Mouse (Mus musculus) heart, adult 2 months (tissue): ENCODE results near the gene Prap1. TPM values are rescaled to one million over a fixed set of nuclear protein-coding genes. Genes with fewer than 3 reads are reported as not detected.
A peak's percentile ranks its signal among the peaks of the same experiment; 100 is the strongest.

ENCODE experiments used
- DNase-seq, 2 experiments: peaks; one replicate each; pipeline ENCODE4 v3.0.0; 2021
- H3K27ac ChIP-seq: fragments of 200-600 bp; 2 replicates; pipeline ENCODE4 v1.8.1; 2022
- H3K27me3 ChIP-seq: fragments of 200-500 bp; 2 replicates; pipeline ENCODE4 v1.6.1; 2012; ENCODE audit warnings: mild to moderate bottlenecking, low read length, inconsistent platforms, mixed read lengths; ENCODE audit not compliant: control insufficient read depth, insufficient read depth
- H3K36me3 ChIP-seq: fragments of 200-500 bp; 2 replicates; pipeline ENCODE4 v1.6.1; 2012; ENCODE audit warnings: low read length, inconsistent platforms; ENCODE audit not compliant: control insufficient read depth, insufficient read depth
- H3K4me1 ChIP-seq: fragments of 200-500 bp; 2 replicates; pipeline ENCODE4 v1.6.1; 2011; ENCODE audit warnings: low read length; ENCODE audit not compliant: control insufficient read depth, insufficient read depth
- H3K4me3 ChIP-seq: fragments of 200-600 bp; 2 replicates; pipeline ENCODE4 v1.8.1; 2022
- H3K79me2 ChIP-seq: fragments of 200-500 bp; replicated peaks from 2 replicates; pipeline ENCODE4 v1.6.1; 2012; ENCODE audit warnings: mild to moderate bottlenecking, inconsistent platforms, low read length, moderate library complexity, mixed read lengths; ENCODE audit not compliant: control insufficient read depth, insufficient read depth
- H3K9ac ChIP-seq: fragments of 200-500 bp; 2 replicates; pipeline ENCODE4 v1.6.1; 2012; ENCODE audit warnings: low read depth, mild to moderate bottlenecking, control low read depth, inconsistent platforms, low read length, mixed read lengths
- CTCF ChIP-seq: fragments of 200-600 bp; IDR thresholded peaks from 2 replicates; pipeline ENCODE4 v1.8.1; 2022; ENCODE audit warnings: antibody characterized with exemption, mild to moderate bottlenecking, moderate library complexity
- EP300 ChIP-seq: fragments of 200-500 bp; IDR thresholded peaks from 2 replicates; pipeline ENCODE4 v1.6.1; 2011; ENCODE audit warnings: low read depth, low read length, control low read depth; ENCODE audit not compliant: insufficient read depth
- POLR2A ChIP-seq: fragments of 200-500 bp; IDR thresholded peaks from 2 replicates; pipeline ENCODE4 v1.6.1; 2011; ENCODE audit warnings: mild to moderate bottlenecking, low read depth, low read length, control low read depth; ENCODE audit not compliant: insufficient read depth
- WGBS: fragments of 180-500 bp; shearing (Covaris S2); methylation state at CpG from one replicate; pipeline ENCODE4 v1.1.7; 2018; 5-methylcytosine and 5-hydroxymethylcytosine counted together
- intact Hi-C: fragments of 180-260 bp; cut with DNase I; formaldehyde crosslinking; loops from one replicate; pipeline ENCODE4 v1.15.1; 2025
- polyA plus RNA-seq: library from polyadenylated mRNA; depleted of rRNA; stranded (reverse); fragments of >200 nt; gene quantifications from 2 replicates; pipeline ENCODE4 v1.2.3, GENCODE M21; 2012
- total RNA-seq, 2 experiments: library from RNA; stranded (reverse); gene quantifications; 2 replicates each; pipeline ENCODE4 v1.2.3; 2021

Prap1 gene
- total and polyA plus RNA-seq, 3 experiments, result 0.27 TPM; not detected in 2

DNA sequence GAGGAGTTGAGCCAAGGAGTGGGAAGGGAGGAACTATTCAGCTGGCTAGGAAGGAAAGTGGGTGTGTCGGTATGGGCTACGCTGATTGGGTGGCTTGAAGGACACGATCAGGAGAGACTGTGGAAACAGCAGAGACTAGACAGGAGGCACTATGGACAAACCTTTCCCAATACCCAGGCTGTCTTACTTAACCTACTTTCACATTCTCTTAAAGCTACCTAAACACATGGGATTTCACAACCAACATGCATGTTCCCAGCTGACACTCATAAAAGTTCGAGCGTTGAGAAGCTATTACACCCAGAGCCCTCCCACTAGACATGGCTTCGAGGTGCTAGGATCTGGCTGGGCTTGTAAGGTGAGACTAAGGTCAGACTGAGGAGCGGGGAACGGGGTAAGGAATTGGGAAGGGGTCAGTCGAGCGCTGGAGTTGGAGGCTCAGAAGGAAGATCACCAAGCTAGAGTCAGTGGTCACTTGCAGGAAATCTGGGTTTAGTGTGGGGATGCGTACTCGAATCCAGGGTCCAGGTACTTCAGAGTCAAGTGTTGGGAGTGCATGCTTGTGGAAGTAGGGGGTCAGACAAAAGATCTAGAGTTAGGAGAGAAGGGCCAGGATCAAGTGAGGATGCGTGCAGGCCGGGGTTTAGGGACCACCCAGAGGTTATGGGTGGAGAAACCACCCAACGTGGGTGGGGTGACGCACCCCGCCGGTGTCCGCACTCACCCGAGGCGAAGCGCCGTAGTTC, 22.6 kb downstream of the Prap1 start, which contains the start of gene Paox:
Gene Paox, plus strand, starts transcription at position 217 of the 746 bp plus-strand sequence.
- WGBS, result under 1% methylated on average over 23 of the region's 23 CpGs
- Histone ChIP-seq H3K36me3 (0 out of 2 replicates have a peak, but pooled peaks cover 1% of the 10 kb centered on the region), H3K4me1 (no peaks in the 10 kb centered on the region; the same call in 1 of the 2 replicates), H3K4me3 (peak within 1 kb of the TSS; percentile 98), H3K9ac (peak within 1 kb of the TSS; percentile 88), H3K27ac (peak within 1 kb of the TSS; percentile 97), H3K79me2 (no peaks in the 10 kb centered on the region; the same call in 1 of the 2 replicates), H3K27me3 (no peaks in the 10 kb centered on the region)
- 0 out of 2 replicates have a peak, but pooled peaks have one; percentile 38 for TF ChIP-seq EP300
- peak; percentile 65 for TF ChIP-seq POLR2A
- no peak for TF ChIP-seq CTCF
- DNase-seq, result peak; percentile 54 to 75
- intact Hi-C loops, result loop anchor here (1.0 to 2.0 kb wide), 2 partner anchors 13 to 22 kb away; partner anchors contain the start of genes Fuom and Mtg1

DNA sequence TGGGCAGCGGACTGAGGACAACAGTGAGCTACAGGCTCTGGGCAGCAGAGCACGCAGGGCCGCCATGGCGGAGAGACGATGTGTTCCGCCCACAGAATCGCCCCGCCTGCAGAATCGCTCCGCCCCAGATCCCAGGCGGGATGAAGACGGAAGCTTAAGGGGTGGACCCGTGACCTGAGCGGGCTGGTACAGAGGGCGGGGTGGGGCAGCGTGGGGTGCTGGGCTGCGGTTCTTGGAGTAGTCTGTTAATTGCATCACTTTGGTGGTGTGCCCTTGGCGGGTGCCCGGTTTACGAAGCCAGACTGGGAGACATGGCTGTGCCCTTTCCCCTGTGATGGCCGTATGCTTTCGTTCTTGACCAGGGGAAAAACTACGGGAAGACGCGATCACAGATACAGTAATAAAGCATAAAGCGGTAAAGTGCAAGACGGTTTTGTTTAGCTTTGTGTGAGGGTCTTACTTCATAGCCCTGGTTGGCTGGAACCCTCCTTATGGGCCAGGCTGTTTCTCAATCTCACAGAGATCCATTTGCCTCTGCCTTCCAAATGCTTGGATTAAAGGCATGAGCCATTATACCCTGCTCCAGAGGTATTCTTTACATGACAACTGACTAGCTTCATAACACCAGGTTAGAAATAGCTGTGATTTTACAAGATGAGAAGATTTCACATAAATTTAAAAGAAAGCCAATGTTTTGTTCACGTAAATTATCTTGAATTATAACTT, 23.3 kb downstream of the Prap1 start, which contains the start of gene Echs1:
Gene Echs1, minus strand, starts transcription at position 148 of the 726 bp plus-strand sequence.
- peak within 1 kb of the TSS; percentile 97 for H3K27ac ChIP-seq
- 3% methylated on average over 28 of the region's 28 CpGs for WGBS
- no peaks in the 10 kb centered on the region for H3K27me3 ChIP-seq
- H3K9ac ChIP-seq, result peak within 1 kb of the TSS; percentile 88
- intact Hi-C loops, result loop anchor here (1.0 to 2.0 kb wide), 3 partner anchors 9 to 21 kb away; partner anchors contain the start of genes Fuom and Mtg1
- H3K79me2 ChIP-seq, result no peaks in the 10 kb centered on the region; the same call in 1 of the 2 replicates
- peak within 1 kb of the TSS; percentile 98 for H3K4me3 ChIP-seq
- H3K36me3 ChIP-seq, result 0 out of 2 replicates have a peak, but pooled peaks cover 1% of the 10 kb centered on the region
- no peaks in the 10 kb centered on the region; the same call in 1 of the 2 replicates for H3K4me1 ChIP-seq
- peak; percentile 93 to 95 for DNase-seq
- TF ChIP-seq EP300 (peak; percentile 64; the same call in 1 of the 2 replicates), CTCF (no peak), POLR2A (peak; percentile 91)

DNA sequence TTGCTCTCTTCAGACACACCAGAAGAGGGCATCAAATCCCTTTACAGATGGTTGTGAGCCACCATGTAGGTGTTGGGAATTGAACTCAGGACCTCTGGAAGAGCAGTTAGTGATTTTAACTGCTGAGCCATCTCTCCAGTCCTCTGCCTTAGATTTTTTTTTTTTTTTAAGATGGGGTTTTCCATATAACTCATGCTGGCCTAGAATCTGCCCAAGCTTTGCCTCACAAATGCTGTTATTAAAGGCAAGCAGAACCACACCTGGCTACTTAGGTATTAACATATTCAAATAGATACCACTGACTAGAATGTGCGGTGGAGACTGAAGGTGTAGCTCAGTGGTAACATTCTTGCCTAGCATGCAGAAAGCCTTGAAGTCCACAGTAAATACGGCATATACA, 27.3 kb downstream of the Prap1 start:
- Histone ChIP-seq H3K79me2 (no peaks in the 10 kb centered on the region), H3K27me3 (no peaks in the 10 kb centered on the region), H3K4me1 (peaks cover 1% of the 10 kb centered on the region; the same call in 1 of the 2 replicates), H3K27ac (no peak overlapping the region), H3K9ac (no peak overlapping the region), H3K36me3 (0 out of 2 replicates have a peak, but pooled peaks cover 1% of the 10 kb centered on the region), H3K4me3 (no peak overlapping the region)
- WGBS, result 91% methylated on average over 2 of the region's 2 CpGs
- no peak for DNase-seq
- intact Hi-C loops, result no loop called here
- TF ChIP-seq EP300 (no peak), CTCF (no peak), POLR2A (no peak)

DNA sequence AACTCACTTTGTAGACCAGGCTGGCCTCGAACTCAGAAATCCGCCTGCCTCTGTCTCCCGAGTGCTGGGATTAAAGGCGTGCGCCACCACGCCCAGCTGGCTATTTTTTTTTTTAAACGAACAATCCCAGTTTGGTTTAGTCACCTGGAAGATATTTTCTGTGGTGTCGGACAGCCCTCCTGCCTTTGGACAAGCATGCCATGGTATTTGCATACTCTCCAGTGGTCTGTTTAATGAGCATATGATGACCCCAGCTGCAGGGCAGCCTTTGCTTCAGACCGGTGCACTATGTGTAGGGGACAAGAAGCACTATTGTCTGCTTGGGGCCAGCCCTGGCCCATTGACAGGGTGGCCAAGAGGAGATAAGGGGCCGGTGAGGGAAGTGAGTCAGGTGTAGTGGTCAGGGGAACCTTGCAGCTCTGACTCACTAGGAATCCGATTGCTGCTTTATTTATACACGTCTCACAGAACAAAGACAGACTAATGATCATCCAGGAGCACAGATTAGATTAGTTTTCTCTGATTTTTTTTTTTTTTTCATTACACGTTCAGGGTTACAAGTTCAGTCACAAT, 28.2 kb downstream of the Prap1 start:
- intact Hi-C loops, result no loop called here
- Histone ChIP-seq H3K4me1 (peaks cover 3% of the 10 kb centered on the region), H3K27ac (no peak overlapping the region), H3K27me3 (no peaks in the 10 kb centered on the region), H3K9ac (no peak overlapping the region), H3K4me3 (no peak overlapping the region), H3K36me3 (0 out of 2 replicates have a peak, but pooled peaks cover 1% of the 10 kb centered on the region), H3K79me2 (no peaks in the 10 kb centered on the region)
- TF ChIP-seq CTCF, result no peak
- WGBS, result 65% methylated on average over 13 of the region's 13 CpGs
- DNase-seq, result no peak

DNA sequence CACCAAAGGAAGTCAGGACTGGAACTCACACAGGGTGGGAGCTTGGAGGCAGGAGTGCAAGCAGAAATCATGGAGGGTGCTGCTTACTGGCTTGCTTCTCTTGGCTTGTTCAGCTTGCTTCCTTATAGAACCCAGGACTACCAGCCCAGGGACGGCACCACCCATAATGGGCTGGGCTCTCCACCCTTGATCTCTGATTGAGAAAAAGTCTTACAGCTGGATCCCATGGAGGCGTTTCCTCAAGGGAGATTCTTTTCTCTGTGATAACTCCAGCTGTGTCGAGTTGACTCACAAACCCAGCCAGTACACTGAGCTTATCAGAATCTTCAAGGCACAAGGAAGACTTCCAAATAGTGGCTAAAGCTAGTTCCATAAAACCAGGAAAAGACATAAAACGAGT, 29.6 kb downstream of the Prap1 start:
- Histone ChIP-seq H3K27ac (no peak overlapping the region), H3K4me3 (no peak overlapping the region), H3K79me2 (no peaks in the 10 kb centered on the region), H3K27me3 (no peaks in the 10 kb centered on the region), H3K36me3 (no peaks in the 10 kb centered on the region), H3K9ac (no peak overlapping the region), H3K4me1 (peaks cover 3% of the 10 kb centered on the region)
- DNase-seq, result no peak
- WGBS, result 18% methylated on average over 4 of the region's 4 CpGs
- TF ChIP-seq POLR2A (no peak), EP300 (no peak), CTCF (no peak)
- intact Hi-C loops, result no loop called here
